Mouse (Mus musculus) CH12.LX (cell line): ENCODE data around the gene Vldlr.

Source experiments
- CHD1 ChIP-seq: IDR thresholded peaks from 2 replicates; pipeline ENCODE4 v1.6.1; 2012; ENCODE audit warnings: low read depth, low read length, improper control_type of control experiment, inconsistent platforms
- CTCF ChIP-seq, 2 experiments: IDR thresholded peaks in 1 of 2; conservative IDR thresholded peaks in 1 of 2; 2 replicates each; pipeline ENCODE4 v1.5.1; 2011 to 2012; ENCODE audit warnings: low read depth in 2 of 2, low read length in 2 of 2, improper control_type of control experiment in 1 of 2, inconsistent platforms in 1 of 2, mild to moderate bottlenecking in 1 of 2, moderate library complexity in 1 of 2
- ELF1 ChIP-seq: IDR thresholded peaks from 2 replicates; pipeline ENCODE4 v1.6.1; 2014; ENCODE audit warnings: low read depth, mild to moderate bottlenecking, inconsistent platforms, low read length, improper control_type of control experiment
- EP300 ChIP-seq: IDR thresholded peaks from 2 replicates; pipeline ENCODE4 v1.6.1; 2011; ENCODE audit warnings: low read length, improper control_type of control experiment
- MAFK ChIP-seq: IDR thresholded peaks from 2 replicates; pipeline ENCODE4 v1.6.1; 2011; ENCODE audit warnings: low read length, improper control_type of control experiment; ENCODE audit not compliant: insufficient replicate concordance
- MAX ChIP-seq: IDR thresholded peaks from 2 replicates; pipeline ENCODE4 v1.6.1; 2011; ENCODE audit warnings: low read length, improper control_type of control experiment
- NRF1 ChIP-seq: IDR thresholded peaks from 2 replicates; pipeline ENCODE4 v1.6.1; 2014; ENCODE audit warnings: low read depth, mild to moderate bottlenecking, inconsistent platforms, low read length, improper control_type of control experiment, moderate library complexity
- POLR2A ChIP-seq: IDR thresholded peaks from 2 replicates; pipeline ENCODE4 v1.6.1; 2011; ENCODE audit warnings: low read depth, mild to moderate bottlenecking, improper control_type of control experiment, low read length
- SIN3A ChIP-seq: IDR thresholded peaks from 2 replicates; pipeline ENCODE4 v1.6.1; 2012; ENCODE audit warnings: low read length, improper control_type of control experiment, inconsistent platforms
- TBP ChIP-seq: conservative IDR thresholded peaks from 2 replicates; pipeline ENCODE4 v1.6.1; 2011; ENCODE audit warnings: low read depth, low read length, improper control_type of control experiment

GRCm38 (mm10) chr19:27262141-27262540, 45.9 kb downstream of the Vldlr start:
- no peak for TF ChIP-seq CTCF (conservative IDR thresholded peaks at IDR 0.05 in 1 of 2, IDR thresholded peaks at IDR 0.05 in 1 of 2; ENCODE audit: low read depth in 2 of 2, low read length in 2 of 2)
- no peak for TF ChIP-seq ELF1
- TF ChIP-seq TBP = no peak
- no peak for TF ChIP-seq POLR2A
- TF ChIP-seq NRF1 = no peak
- no peak for TF ChIP-seq EP300
- no peak for TF ChIP-seq MAX
- TF ChIP-seq MAFK = no peak
- TF ChIP-seq CHD1 = no peak
- TF ChIP-seq SIN3A = no peak
